Mouse (Mus musculus): ENCODE results near the gene Rhbdf2. TPM values are rescaled to one million over a fixed set of nuclear protein-coding genes. Genes with fewer than 3 reads are reported as not detected.

Gene Rhbdf2
- polyA plus RNA-seq, 1 experiment from 2014 or later: 7.1 TPM

DNA sequence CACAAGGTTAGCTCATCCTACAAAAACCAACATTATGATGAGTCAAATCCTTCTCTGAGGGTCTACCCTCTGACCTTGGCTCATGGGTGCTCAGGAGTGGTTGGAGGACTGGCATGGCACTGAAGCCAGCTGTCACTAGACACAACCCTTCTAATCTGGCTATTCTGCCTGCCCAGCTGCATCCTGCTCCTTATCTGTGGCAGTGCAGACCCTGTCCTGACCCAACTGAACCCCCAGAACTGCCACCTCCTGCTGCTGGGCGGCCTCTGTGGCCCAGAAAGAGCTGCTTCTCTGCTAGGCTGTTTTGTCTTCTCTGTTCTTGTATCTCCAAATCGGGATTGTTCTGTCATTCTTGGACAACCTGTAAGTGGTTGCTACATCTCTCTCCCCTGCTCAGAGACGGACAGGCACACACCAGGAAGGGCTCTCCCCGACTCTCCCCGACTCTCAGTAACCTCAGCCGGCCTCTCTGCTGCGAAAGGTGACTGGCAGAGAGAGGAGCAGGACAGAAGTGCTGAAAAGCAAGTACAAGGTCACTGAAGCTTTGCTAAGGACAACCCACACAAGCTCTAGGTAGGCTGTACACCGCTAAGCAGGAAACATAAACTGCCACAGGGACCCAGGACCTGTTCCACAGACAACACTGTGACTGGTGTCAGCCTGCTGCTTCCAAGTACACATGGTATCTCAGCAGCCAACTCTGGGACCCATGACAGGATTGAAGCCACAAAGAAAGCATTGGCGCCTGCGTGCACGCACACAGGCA lies 77.4 kb downstream of the Rhbdf2 start:
- WGBS: 85% methylated on average over 11 of the region's 11 CpGs
- no peaks in the 10 kb centered on the region for H3K9me3 ChIP-seq
- H3K4me3 ChIP-seq: no peak overlapping the region
- no peak overlapping the region for H3K4me2 ChIP-seq
- no peaks in the 10 kb centered on the region for H3K27me3 ChIP-seq
- peaks cover 24% of the 10 kb centered on the region for H3K4me1 ChIP-seq
- H3K9ac ChIP-seq: no peak overlapping the region
- peaks cover 43% of the 10 kb centered on the region for H3K36me3 ChIP-seq
- H3K27ac ChIP-seq: no peak overlapping the region
- ATAC-seq (ENCODE audit: insufficient number of reproducible peaks, low FRiP score, low TSS enrichment, low read depth): no peak

DNA sequence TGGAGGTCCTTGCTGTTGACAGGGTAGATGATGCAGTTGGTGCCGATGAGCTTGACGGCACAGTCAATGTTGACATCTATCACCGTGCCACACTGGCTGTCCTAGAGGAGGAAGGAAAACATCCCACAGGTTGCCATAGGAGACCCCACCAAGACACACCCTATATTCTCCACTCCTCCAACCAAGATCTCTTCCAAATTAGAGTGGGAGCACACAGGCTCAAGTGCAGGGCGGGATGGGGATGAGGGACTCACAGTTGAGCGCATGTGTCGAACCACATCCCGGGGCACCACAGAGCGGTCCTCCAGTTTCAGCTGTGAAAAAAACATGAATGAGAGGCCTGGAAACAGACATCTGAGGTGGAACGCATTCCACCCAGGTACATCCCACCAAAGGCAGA lies 78.0 kb downstream of the Rhbdf2 start:
- WGBS: 93% methylated on average over 9 of the region's 9 CpGs
- H3K27me3 ChIP-seq: no peaks in the 10 kb centered on the region
- no peak overlapping the region for H3K9ac ChIP-seq
- H3K4me3 ChIP-seq: no peak overlapping the region
- peaks cover 20% of the 10 kb centered on the region for H3K4me1 ChIP-seq
- no peak overlapping the region for H3K27ac ChIP-seq
- no peak for ATAC-seq (ENCODE audit: insufficient number of reproducible peaks, low FRiP score, low TSS enrichment, low read depth)
- H3K9me3 ChIP-seq: no peaks in the 10 kb centered on the region
- peaks cover 50% of the 10 kb centered on the region for H3K36me3 ChIP-seq
- H3K4me2 ChIP-seq: no peak overlapping the region

Other genes with a start within 250 kb of the Rhbdf2 start
- gene Rnf157, start 214.0 kb downstream of the Rhbdf2 start, polyA plus RNA-seq (2015; fragmentation: Nextera tagmentation; extraction: Ambion mirVana): 9.9 and 12.3 TPM in 2 replicates
- 25.9 and 26.6 TPM in 2 replicates for gene Ubald2, start 192.9 kb downstream of the Rhbdf2 start, polyA plus RNA-seq (2015; fragmentation: Nextera tagmentation; extraction: Ambion mirVana)
- 0.09 and 0.15 TPM in 2 replicates for gene Qrich2, start 160.8 kb downstream of the Rhbdf2 start, polyA plus RNA-seq (2015; fragmentation: Nextera tagmentation; extraction: Ambion mirVana)
- 134 and 138 TPM in 2 replicates for gene Prpsap1, start 132.8 kb downstream of the Rhbdf2 start, polyA plus RNA-seq (2015; fragmentation: Nextera tagmentation; extraction: Ambion mirVana)
- 7.7 and 11.2 TPM in 2 replicates for gene Sphk1, start 96.1 kb downstream of the Rhbdf2 start, polyA plus RNA-seq (2015; fragmentation: Nextera tagmentation; extraction: Ambion mirVana)
- 9.7 and 10.1 TPM in 2 replicates for gene Ube2o, start 45.6 kb downstream of the Rhbdf2 start, polyA plus RNA-seq (2015; fragmentation: Nextera tagmentation; extraction: Ambion mirVana)
- gene Aanat, start 40.6 kb downstream of the Rhbdf2 start, polyA plus RNA-seq (2015; fragmentation: Nextera tagmentation; extraction: Ambion mirVana): not detected in 2 replicates
- 1.9 and 2.6 TPM in 2 replicates for gene Prcd, start 26.5 kb upstream of the Rhbdf2 start, polyA plus RNA-seq (2015; fragmentation: Nextera tagmentation; extraction: Ambion mirVana)
- gene Cygb, start 27.3 kb upstream of the Rhbdf2 start, polyA plus RNA-seq (2015; fragmentation: Nextera tagmentation; extraction: Ambion mirVana): 20.1 and 22.2 TPM in 2 replicates
- not detected in 2 replicates for gene St6galnac1, start 148.5 kb upstream of the Rhbdf2 start, polyA plus RNA-seq (2015; fragmentation: Nextera tagmentation; extraction: Ambion mirVana)
- gene Mxra7, start 201.0 kb upstream of the Rhbdf2 start, polyA plus RNA-seq (2015; fragmentation: Nextera tagmentation; extraction: Ambion mirVana): 17.1 and 18.6 TPM in 2 replicates
- gene Mettl23, start 216.3 kb upstream of the Rhbdf2 start, polyA plus RNA-seq (2015; fragmentation: Nextera tagmentation; extraction: Ambion mirVana): 70.4 and 76.0 TPM in 2 replicates
- 83.4 and 86.0 TPM in 2 replicates for gene Jmjd6, start 216.4 kb upstream of the Rhbdf2 start, polyA plus RNA-seq (2015; fragmentation: Nextera tagmentation; extraction: Ambion mirVana)
- gene Mfsd11, start 225.4 kb upstream of the Rhbdf2 start, polyA plus RNA-seq (2015; fragmentation: Nextera tagmentation; extraction: Ambion mirVana): 41.4 and 48.0 TPM in 2 replicates
- 596 and 658 TPM in 2 replicates for gene Srsf2, start 226.1 kb upstream of the Rhbdf2 start, polyA plus RNA-seq (2015; fragmentation: Nextera tagmentation; extraction: Ambion mirVana)

All from limb, embryonic 15.5 days (tissue).